Mouse (Mus musculus) thymus, postnatal 0 days (tissue): ENCODE measurements around the gene Tm6sf1. TPM values are rescaled to one million over a fixed set of nuclear protein-coding genes. Genes with fewer than 3 reads are reported as not detected.
A peak's percentile ranks its signal among the peaks of the same experiment; 100 is the strongest.
"Not testable (repeated sequence)": the region's sequence is repeated elsewhere in the genome, so short reads cannot be mapped to it uniquely, and the experiment has no call there.

ENCODE experiments used
- DNase-seq: peaks from one replicate; pipeline ENCODE4 v3.0.0-alpha.2; 2015; ENCODE audit warnings: low spot score
- polyA plus RNA-seq: library from polyadenylated mRNA; unstranded; fragments of >200 nt; fragmentation: Nextera tagmentation; extraction: Ambion mirVana; gene quantifications from 2 replicates; pipeline ENCODE4 v1.2.1, GENCODE M21; 2015

Tm6sf1 gene
- polyA plus RNA-seq = 85.4 and 88.0 TPM in 2 replicates

DNA sequence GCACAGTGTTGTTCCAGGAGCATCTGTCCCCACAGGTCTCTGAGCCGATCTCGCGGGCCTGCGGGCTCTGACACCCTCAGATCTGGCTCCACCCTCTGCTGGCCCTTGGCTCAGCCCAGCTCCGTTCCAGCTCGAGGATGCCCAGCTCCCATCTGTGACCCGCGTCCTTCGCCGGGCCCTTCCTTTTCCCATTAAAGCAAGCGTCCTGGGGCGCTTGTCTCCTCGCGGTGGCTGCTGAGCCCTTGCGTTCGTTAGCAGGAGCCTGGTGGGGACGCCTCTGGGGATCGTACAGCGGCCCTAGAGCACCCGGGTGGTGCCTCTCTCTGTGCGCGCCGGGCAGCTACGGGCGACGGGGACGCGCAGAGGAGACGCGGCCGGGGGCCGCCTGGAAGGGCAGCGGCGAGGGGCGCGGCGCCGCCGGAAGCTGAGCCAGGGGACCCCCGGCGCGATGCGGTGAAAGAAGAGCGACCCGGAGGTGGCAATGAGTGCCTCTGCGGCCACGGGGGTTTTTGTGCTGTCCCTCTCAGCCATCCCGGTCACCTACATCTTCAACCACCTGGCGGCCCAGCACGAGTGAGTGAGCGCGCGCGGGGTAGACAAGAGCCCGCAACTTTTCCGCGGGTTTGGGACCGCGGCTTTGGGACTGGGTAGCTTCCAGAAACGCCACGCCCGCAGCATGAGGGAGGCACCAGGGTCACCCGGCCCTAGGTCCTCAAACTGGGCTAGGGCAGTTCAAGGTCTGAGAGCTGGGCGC lies at the start of gene Tm6sf1:
Gene Tm6sf1 (plus strand): TSS at position 34 of the 754 bp plus-strand sequence.
- DNase-seq = peak; percentile 54

DNA sequence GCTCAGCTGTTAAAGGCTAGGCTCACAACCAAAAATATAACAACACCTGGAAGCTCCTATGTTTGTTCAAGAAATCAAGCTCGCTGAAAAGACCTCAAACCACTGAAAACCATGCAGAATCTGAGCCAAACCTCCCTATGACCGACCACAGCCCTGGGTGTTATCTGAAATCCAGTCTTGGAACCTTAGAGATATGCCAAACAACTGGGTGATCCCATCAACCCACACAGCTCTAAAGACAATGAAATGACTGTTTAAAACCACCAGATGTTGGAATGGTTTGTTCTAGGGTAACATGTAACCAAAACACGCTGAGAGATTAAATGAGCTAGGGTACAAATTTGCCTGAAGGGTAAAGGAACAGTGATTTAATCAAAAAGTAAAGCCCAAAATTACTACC lies 33.9 kb upstream of the Tm6sf1 start:
- DNase-seq = no peak

DNA sequence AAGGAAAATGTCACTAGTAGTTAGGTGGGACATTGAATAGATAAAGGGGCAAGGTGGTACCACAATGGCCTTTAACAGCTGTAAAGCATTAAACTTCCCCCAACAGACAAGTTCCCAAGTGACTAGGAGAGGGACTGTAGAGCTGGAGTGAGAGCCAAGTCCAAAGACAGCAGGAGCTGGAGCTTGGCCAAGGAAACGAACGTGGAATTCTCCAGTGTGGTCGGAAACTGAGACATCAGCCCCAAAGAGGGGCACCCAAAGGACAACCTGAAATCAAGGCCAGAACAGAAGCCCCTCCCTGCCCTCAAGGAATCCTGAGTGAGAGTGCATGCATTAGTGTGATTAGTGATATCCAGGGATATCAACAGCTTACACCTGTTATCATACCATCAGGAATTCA lies 33.4 kb upstream of the Tm6sf1 start:
- DNase-seq = no peak

DNA sequence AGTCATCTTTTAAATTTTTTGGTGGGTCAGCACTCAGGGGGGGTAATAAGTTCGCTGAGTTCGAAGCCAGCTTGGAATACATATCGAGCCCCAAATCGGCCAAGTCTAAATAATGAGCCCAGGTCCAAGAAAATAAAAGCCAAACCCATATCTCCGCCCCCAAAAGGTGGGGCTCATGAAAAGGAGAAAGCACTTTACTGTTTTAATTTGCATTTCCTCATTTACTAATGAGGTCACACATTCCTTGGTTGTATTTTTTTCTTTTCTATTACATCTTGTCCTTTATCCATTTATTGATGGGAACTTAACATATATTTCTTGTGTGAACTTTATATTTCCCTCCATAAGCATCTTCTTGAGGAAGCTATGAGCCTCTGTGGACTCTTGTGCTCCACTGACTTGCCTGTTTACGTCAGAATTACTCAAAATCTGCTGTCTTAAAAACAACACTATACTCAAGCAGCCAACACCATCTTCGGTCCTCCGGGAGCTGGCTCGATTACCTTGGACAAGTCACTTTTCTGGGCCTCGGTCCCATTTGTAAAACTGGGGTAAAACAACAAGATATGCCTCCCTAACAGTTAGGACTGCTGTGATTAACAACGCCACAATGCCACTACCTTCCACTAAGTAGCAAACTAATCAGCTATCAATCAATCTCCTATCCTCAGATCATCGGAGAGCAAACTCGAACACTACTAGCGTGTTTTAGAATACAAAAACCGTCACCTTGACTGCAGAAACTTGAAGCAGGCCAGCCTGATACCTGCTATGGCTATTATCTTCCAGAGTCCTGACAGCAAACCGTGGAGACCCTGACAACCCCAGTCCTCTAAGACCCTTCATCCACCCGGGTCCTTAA lies 30.8 kb upstream of the Tm6sf1 start:
- no peak for DNase-seq

DNA sequence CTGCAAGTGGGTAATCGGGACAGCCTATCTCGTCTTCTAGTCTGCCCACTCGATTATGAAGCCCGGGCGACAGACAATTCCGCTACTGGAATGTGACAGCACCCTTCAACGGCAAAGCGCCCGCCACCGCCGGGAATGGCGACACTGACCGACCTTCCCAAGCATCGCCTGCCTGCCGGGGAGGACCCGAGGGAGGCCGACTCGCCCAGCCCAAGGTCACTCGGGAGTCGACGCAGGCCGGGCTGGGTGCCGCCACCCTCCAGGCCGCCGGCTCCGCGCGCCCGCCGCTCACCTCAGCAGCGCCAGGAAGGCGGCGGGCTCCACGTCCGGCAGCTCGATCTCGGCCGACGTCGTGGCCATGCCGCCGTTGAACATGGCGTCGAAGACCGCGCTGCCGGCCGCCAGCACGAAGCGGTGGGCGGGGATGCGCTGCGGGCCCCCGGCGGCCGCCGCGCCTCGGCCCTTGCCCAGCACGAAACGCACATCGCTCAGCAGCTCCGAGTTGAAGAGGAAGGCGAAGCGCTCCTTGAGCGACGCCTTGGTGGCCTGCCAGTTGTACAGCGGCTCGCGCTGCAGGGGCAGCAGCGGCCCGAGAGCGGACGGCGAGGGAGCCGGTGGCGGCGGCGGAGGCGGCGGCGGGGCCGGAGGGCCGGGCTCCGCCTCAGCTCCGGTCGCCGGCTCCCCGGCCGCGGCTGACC lies 30.0 kb upstream of the Tm6sf1 start:
- DNase-seq = peak; percentile 39

DNA sequence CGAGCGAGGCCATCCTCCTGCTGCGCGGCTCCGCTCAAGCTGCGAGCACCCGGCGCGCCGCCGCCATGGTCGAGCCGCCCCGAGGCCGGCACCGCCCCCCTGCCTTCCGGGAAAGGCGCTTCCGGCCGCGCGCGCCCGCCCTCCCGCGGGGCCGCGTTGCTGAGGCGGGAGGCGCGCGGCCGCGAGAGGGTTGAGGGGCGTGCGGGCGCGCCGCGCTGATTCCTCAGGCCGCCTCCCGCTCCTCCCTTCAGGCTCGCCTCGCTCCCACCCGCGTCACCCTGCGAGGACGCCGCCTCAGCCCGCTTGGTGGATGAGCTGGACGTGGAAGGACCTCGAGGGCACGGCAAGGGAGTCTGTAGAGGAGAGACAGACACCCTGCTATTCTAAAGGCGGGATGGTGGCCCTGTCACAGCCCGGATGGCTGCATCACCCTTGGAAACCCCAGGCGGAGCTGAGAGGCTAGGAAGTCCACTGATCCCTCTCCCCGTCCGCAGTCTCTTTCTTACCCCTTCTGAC lies 29.4 kb upstream of the Tm6sf1 start, which contains the start of gene Btbd1:
Gene Btbd1 (minus strand): TSS at position 53 of the 516 bp plus-strand sequence.
- peak; percentile 91 for DNase-seq

DNA sequence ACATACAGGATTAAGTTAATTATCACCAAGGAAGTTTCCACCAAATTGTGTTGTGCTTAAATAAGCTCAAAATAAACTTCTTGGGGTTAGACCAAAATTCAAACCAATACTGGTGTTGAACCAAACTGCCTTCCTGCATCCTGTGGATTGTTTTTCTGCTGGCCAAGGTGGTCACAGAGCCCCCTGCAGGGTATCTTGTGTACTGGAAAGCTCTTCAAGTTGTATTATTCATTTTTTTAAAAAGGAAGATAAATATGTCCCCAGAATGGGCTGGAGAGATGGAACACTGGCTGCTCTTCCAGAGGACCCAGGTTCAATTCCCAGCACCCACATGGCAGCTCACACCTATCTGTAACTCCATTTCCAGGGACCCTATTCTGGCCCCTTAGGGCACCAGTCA lies 24.0 kb upstream of the Tm6sf1 start:
- peak; percentile 48 for DNase-seq

DNA sequence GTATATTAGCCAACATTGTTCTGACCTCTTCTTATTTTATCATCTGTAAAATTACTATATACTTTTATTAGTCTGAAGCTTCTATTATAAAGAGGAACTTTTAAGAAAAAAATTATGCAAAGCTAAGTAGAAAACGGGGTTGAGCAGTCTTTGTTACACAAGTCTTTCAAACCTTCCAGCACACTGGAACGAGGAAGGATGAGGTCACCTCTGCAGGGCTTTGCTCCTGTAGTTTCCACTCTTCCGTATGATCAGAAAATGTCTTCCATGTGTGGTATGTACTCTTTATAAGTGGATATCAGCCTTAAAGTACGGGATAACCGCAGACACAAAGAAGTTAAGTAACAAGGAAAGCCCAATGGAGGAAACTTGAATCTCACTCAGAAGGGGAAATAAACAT lies 23.4 kb upstream of the Tm6sf1 start:
- no peak for DNase-seq

DNA sequence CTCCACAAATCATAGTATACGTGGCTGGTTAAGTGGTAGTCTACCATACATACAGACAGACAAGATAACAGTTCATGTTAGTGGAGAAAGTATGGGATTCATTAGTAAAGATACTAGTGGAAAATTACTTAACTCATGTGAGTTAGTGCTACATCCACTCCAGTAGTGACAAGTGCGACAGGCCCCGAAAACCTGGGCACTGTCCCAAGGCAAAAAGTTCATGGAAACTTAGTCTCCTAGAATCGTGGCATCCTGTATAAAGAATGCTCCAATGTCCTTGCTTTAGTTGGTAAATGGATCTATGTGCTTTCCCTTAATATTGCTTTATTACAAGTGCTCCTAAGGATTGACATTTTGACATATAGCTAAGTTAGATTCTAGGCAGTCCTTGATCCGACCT lies 21.0 kb upstream of the Tm6sf1 start:
- DNase-seq = not testable (repeated sequence)

DNA sequence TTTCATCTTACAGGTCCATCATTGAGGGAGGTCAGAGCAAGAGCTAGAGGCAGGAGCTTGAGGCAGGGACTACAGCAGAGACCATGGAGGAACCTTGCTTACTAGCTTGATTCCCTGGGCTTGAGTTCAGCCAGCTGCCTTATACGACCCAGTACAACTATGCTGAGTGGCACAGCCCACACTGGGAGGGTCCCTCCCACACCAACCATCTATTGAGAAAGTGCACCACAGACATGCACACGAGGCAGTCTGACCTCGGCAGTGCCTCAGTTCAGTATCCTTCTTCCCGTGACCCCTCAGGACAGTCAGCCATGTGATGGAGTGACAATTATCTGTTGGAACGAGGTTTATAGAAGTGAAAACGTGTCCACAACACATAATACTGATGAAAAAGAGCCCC lies 19.1 kb upstream of the Tm6sf1 start:
- no peak for DNase-seq

DNA sequence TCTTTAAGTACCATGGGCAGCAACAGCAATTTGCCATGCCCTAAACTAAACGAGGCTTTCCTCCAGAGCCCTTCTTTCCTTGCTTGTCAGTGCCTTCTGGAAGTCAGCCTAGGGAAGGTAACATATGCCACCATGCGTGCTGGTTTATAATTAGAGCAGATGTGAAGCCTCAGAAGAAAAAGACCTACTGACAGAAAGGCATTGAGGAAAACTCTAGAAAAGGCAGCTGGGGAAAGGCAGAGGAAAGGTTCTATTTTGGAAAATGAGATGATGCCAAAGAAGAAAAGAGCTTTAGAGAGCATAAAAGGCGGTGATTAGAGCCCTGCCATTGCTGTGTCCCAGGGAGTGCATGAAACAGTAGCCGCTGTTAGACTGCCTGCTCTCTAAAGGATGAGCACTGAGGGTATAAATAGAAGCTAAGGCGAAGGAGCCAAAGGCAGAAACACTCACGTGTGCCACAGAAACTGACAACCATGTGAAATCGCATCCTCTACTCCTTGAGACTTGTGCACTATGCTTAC lies 18.1 kb upstream of the Tm6sf1 start:
- DNase-seq = no peak

DNA sequence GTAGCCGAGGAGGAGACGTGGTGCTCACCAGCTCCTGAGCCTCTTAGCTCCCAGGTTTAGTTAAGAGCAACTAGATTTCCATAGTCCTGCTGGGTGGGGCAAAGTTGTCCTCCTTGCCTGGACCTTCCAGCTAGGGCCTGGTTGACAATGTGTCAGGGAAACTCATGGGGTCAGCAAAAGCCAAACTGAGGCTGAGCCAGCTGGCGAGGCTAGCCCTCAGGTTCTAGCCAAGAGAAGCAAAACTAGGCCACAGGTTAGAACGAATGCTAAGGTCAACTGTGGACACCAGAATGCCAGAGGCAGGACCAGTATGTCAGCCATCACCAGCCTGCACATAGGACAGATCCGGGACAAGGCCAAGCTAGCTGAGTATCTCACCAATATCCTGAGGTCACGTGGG lies 17.4 kb upstream of the Tm6sf1 start:
- no peak for DNase-seq

DNA sequence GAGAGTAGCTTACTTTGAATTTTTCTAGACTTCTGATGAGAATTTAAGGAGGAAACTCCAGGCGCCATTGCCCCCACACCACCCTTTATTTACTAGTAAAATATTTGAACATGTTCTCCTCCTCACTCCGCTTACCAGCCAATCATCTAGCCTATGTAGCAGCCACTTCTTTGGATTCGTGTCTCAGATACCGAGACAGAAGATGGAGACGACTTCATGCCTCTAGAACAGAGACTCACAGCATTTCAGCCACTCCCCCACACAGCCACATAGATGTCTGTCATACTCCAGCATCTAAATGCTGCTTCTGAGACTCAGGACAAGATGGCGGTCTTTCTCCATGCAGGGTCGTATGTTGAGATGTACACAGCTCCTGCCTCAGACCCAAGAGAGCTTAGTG lies 16.7 kb upstream of the Tm6sf1 start:
- DNase-seq = no peak

DNA sequence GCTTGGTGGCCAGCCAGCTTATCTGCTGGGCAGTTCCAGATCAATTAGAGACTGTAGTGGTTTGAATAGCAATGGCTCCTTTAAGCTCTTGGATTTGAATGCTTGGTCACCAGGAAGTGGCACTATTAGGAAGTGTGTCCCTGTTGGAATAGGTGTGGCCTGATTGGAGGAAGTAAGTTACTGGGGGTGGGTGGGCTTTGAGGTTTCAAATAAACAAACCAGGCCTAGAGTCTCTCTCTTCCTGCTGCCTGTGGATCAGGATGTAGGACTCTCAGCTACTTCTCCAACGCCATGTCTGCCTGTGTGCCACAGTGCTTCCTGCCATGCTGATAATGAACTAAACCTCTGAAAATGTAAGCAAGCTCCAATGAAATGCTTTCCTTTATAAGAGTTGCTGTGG lies 15.8 kb upstream of the Tm6sf1 start:
- no peak for DNase-seq

DNA sequence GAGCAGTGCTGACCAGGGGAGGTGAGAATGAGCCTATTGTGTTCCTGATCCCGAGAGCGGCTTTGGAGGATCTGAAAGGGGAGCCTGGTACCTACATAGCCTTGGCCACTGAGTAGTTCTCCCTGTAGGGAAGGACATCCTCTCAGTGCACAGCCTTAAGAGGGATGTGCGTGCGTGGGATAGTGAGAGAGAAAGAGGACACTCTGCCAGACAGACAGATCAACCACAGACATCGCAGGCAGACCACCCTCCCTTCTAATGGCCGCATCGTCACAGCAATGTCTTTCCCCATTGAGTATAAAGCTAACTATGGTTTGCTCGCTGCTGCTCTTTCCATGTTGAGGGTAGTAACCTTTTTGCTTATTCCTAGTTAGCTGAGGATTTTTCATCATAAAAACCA lies 14.9 kb upstream of the Tm6sf1 start:
- DNase-seq = no peak

DNA sequence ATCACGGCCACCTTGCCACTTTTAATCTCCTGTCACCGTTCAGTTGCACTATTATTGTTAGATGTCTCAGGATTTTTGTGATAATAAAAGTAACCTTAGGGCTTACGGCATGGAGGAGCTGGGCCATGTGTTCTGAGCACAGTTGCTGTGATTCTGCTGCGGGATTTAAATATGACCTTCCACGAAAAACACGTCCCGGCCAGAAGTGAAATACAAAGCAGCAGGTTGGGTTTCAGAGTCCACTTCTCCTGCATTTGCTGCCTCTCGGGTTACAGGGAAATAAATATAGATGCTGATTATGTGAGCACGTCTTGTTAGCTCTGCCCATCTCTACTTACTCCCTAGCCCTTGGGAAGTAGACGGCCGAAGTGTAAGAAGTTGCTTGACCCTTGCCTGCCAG lies 14.0 kb upstream of the Tm6sf1 start:
- DNase-seq = no peak

DNA sequence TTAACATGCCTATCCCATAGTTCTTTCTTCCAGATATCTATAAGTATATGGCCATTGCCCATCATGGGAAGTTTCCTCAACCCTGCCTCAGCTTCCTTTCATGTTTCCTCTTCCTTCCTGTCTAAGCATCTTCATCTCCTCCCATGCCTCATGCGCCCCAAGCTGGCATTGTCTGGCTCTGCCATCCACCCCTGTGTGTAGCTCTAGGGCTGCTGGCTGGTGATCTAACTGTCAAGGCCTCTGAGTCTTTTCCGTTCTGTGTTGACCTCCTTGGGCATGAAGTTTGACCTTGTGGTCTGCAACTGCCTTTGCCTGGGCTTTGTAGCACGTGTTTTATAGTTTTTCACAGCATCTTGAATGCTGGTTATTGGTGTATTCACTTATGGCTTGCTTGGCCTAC lies 13.5 kb upstream of the Tm6sf1 start:
- no peak for DNase-seq

DNA sequence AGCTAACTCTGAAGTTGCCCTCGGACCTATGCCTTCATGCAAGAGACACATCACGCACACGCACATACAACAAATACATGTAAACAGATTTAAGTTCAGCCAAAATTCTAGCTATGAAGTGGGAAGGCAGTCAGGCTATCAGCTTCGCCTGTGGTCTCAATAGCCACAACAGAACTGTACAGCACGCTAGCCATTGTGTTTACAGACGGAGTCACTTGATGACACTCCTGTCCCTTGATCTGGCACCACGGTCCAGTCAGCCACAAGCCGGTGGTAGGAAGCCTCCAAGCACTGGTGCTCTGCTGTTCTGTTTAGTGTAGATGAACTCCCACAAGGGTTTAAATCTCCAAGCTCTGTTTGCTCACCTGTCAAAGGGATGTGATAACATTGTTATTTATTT lies 12.8 kb upstream of the Tm6sf1 start:
- DNase-seq = no peak

DNA sequence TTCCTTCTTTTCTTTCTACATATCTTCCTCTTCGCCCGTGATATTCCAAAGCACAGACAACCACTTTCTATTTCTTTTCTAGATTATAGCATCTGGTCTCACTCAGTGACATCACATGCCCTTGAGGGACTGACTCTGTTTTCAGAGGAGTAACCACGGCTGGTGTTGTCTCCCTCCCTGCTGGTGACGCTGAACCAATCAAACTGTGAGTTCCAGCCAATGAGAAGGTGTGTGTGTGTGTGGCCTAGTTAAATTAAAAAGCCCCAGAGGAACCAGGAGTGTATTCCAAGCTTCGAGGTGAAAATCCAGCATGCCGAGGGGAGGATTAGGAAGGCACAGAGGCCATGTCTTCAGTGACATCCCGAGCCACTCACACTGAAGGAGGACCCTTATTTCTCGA lies 11.8 kb upstream of the Tm6sf1 start:
- DNase-seq = no peak

DNA sequence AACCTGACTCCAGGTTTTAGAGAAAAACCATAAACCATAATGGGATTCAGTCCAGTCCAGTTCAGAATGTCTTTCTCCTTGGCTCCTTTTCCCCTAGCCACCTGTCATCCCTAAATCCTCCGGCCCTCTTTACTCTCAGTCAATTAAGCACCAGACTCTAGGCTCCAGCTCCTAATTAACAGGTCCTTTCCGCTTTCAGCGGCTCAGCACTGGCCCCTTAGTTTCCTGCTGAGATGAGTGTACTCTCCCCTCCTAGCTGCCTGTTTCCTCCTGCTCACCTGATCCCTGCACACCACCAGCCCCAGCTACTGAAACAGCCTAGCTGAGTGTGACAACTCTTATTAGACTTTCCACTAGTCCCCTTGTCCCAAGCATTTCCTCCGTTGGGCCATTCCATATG lies 11.0 kb upstream of the Tm6sf1 start:
- no peak for DNase-seq

DNA sequence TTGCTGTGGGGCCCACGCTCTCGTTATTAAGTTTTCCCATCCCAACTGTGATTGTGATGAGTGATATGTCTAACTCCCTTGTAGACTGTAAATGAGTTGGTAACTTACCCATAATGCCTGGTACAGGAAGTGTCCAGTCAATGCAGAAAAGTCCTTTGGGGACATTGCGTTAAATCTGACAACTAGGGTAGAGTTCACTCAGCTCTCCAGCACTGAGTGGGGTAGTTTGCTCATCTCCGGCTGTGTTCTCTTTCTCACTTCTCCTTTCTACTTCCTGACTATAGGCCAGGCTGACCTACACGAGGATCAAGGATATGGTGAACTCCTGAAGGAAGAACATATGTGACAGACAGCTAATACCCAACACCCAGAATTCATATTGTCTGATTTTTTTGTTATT lies 9.6 kb upstream of the Tm6sf1 start:
- DNase-seq = no peak

DNA sequence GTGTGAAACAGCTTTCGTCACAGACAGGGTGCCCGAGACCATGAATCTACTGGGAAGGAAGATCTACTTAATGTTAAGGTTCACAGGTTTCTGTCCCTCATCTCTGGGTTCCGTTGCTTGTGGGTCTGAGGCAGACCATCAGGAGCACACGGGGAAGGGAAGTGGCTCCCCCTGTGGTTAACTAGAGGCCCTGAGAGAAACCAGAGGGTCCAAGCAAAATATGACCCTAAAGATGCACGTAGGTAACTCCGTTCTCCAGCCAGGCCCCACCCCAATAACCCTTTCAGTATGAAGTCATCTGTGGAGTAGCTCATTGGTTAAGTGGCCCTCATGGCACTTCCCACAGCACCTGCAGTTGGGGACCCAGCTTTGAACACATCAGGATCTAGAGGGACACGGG lies 9.2 kb upstream of the Tm6sf1 start:
- DNase-seq = no peak
